Mouse (Mus musculus): ENCODE results near the gene Asb8.

DNA sequence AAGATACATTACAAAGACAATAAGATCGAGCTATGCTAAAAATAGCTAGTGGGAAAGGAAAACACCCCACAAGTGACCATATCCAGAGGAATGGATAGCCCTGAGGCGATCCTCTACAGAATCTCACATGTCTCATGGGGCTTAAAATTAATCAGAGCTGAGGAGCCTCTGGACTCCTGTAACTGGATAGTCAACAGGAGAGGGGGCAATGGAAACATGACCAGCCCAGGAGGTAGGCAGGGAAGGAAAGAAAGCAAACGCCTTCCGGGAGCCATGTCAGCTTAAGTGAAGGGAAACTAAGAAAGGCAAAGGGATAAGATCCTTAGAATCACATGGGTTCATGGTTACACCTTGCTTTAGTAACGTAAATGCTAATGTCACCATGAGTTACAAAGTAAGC, 24.6 kb downstream of the Asb8 start:
- TF ChIP-seq CTCF (IDR thresholded peaks at IDR 0.05; ENCODE audit: borderline replicate concordance, extremely low read depth, insufficient read depth, insufficient read length), result no peak
- TF ChIP-seq POLR2A (IDR thresholded peaks at IDR 0.05; ENCODE audit: borderline replicate concordance, extremely low read depth, insufficient read depth, insufficient read length, poor library complexity, severe bottlenecking), result no peak

Data from brain, embryonic 14.5 days (tissue).